Mouse (Mus musculus): ENCODE measurements around the gene Hexim1.
A peak's percentile ranks its signal among the peaks of the same experiment; 100 is the strongest.

Hexim1 gene

DNA sequence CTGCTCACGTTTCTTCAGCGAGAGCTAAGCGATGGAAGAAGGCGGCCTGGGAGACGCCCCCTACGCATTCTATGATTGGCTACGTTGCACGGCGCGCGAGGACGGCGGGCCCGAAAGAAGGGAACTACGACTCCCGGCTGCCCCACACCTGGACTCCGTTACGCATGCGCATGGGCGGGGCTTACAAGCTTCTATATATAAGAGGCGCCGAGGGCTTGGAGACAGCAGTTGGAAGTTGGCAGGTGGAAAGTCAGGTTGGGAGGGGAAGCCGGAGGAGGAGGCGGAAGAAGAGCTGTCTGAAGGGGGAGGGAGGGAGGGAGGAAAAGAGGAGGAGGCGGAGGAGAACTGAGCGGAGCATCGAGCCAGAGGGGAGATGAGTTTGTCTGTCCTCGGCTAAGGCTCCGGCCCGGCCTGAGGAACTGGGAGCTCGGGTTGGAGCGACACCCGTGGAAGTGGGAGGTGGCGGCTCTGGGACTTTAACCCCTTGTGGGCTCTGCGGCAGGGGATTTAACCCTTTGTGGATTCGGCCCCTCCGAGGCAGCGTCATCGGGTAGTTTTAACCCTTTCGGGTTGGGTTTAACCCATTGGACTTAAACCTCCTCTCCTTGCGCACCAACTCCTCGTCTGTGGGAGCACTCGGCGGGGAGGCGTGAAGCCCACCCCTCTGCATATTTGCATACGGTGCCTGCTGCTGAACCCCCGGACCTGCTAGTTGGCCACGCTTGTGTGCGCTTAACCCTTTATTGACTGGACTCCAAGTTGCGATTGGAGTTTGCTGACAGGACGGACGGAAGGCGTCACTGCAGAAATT, at the start of gene Hexim1:
Gene Hexim1 (plus strand): TSS at position 224 of the 811 bp plus-strand sequence.
- DNase-seq = peak; percentile 100

GRCm38 (mm10) chr11:103067051-103067361, 49.0 kb upstream of the Hexim1 start:
- DNase-seq = no peak

DNA sequence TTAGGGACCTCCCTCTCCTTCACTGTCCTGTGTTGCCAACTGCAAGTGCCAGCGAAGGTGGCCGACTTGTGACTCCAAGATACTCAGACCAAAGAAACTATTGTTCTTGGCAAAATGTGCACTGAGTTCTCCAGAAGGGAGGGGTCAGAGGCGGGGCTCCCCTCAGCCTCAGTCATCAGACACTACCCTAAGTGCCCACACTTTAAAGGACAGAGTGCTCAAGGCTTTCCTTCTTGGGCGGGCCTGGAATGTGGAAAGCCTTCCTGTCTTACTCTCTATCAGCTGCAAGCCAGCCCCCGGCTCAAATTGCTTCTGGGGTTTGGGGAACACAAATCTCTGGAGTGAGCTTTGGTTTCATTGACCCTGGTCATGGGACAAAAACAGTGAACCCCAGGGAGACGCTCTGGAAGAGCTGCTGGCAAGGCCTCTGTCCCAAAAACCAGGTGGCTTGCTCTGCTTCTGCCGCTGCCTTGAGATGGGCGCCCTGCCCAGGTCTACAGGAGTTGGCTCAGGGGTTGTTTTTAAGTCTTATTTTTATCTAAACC, 48.5 kb upstream of the Hexim1 start:
- no peak for DNase-seq

- no peak for DNase-seq
Measured at GRCm38 (mm10) chr11:103068272-103068671, 47.8 kb upstream of the Hexim1 start.

DNA sequence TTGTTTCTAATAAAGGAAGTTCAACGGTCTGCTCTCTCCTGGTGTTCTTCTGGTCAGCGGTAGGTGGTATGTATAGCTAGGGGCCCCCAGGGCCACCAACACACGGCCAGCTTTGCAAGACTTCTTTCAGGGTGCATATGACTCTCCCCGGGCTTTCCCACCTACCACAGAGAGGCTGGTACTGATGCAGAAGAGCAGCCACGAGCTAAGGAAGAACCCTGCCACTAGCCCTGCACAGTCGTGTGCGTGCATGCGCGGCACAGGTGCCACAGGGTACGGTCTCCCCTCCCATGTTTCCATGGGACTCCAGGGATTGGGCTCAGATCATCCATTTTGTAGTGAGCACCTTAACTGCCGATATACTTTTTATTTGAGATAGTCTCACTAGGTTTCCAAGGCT, 47.1 kb upstream of the Hexim1 start:
- DNase-seq = no peak

- DNase-seq = no peak
Measured at GRCm38 (mm10) chr11:103069731-103070130, 46.3 kb upstream of the Hexim1 start.

DNA sequence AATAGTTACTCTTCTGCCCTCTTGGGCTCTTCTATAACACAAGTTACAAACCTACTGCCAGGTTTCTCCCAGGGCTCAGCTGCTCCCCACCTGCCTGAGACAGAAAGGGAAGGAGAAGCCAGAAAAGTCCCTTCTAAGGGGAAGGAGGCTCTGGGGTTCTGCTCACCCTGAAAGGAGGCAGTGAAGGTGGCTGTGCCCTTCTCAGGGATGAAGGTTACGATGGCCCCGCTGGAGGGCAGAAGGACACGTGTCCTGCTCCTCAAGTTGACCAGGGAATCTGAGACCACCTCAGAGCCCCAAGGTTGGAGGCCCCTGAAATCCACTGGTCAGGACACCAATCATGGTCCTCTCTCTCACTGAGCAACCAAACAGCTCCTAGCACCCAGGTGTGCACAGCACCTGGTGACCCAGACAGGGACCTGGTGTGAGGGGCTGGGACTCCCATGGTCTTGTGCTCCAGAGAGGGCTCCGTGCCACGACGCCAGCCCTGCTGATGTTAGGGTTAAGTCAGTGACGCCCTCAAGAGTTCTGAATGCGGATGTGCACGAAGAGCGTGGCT, 45.6 kb upstream of the Hexim1 start:
- DNase-seq = no peak

DNA sequence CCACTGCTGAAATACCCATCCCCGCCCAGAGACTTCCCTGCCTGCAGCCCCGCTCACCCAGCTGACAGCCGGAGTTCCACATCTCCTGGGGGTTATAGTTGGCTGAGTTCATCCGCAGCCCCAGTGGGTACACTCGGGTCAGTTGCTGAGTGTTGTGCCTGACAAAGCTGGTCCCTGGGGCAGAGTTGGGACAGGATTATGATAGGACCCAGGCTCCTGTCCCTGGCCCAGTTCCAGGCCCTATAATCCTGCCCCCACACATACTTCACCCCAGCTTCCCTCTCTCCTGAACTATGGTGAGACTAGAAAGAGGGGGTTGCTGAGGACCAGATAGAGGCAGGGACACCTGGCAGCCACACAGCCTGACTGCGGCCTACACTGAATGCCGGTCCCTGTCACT, 42.4 kb upstream of the Hexim1 start:
- no peak for DNase-seq

DNA sequence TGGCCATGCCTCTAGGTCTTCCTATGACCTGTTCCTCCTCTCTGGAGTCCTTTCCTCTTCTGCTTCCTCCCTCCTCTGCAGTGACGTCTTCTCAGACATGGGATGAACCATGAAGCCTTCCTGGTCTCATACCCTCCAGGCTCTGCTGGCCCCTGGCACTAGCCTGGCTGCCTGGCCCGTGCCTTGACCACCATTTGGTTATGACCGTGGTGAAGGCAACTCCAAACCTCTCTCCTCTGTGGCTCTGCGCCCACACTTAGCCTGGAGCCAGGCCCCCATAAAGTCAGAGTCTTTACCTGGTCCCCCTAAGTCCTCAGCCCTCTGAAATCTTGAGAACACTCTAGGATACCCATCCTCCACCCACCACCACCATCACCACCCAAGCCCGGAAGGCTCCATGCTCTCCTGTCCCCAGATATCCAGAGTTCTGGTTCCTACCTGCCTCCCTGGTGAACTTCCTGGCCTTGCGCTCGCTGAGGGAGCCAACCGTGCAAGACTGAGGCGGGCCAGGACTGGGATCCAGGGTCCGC, 41.8 kb upstream of the Hexim1 start:
- DNase-seq = no peak

DNA sequence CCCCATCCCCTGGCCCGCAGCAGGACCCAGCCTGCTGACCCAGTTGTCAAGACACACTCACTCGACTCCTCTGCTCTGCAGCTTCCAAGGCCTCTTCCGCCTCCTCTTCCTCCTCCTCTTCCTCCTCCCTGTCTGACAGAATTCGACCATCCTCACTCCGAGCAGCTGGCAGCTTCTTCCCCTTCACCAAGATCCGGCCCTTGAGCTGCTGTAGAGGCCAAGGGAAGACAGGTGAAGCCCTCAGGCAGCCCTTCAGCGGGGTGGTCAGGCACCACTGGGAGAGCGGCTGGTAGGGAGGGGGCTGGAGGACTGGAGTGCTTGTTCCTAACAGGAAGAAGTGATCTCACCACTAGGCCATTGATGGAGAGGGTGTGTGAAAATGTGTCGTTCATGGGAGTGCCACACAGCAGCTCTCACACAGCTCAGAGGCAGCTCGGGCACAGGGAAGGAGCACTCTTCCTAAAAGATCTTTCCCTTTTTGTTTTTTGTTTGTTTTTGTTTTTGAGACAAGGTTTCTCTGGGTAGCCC, 41.2 kb upstream of the Hexim1 start:
- no peak for DNase-seq

GRCm38 (mm10) chr11:103076010-103076409, 40.0 kb upstream of the Hexim1 start:
- DNase-seq = no peak

- no peak for DNase-seq
Measured at GRCm38 (mm10) chr11:103076581-103076980, 39.5 kb upstream of the Hexim1 start.

DNA sequence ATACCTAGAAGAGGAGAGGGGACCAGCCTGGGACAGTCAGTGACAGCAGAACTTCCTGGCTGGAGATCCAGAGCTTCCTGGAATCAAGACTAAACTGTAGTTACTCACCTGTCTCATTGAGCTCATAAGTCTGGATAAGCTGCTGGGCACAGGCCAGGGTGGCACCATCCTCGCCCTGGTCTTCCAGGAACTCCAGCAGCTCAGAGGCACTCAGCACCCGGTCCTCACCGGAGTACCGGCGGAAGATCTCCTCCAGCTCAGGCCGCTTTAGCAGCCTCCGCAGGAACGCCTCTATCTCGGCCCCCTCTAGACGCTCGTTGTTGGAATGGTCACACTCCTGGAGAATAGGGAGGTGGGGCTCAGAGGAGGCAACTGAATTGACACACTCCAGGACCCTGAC, 37.9 kb upstream of the Hexim1 start:
- no peak for DNase-seq

- no peak for DNase-seq
Measured at GRCm38 (mm10) chr11:103080323-103081091, 35.5 kb upstream of the Hexim1 start.

DNA sequence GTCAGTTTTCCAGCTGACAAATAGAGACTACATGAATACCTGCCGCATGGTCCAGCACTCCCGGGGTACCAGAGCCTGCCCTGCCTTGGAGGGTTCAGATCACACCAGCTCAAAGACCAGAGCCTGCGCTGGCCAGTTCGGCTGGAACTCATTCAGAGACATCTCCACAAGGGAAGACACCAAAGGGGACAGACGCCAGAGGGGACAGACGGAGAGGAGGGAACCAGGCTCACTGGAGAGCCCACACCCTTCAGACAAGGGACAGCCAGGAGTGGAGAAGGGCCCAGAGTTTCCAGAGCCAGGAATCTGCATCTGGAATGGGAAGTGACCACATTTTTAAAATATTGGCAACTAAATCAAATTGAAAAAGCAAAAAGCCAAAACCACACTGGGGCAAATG, 34.4 kb upstream of the Hexim1 start:
- DNase-seq = no peak

DNA sequence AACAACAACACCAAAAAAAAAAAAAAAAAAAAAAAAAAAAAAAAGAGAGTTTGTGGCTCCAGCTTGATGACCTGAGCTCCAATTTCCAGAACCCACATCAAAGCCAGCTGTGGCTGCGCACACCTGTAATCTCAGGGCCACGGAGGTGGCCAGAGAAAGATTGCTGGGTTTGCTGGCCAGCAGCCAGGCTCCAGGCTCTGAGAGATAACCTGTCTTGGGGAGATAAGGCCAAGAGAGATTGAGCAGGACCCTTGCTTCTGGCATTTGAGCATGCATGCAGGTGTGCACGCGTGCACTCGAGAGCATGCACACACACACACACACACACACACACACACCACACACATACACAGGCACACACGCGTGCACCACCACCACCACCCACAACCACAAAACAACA, 22.7 kb upstream of the Hexim1 start:
- DNase-seq = no peak

DNA sequence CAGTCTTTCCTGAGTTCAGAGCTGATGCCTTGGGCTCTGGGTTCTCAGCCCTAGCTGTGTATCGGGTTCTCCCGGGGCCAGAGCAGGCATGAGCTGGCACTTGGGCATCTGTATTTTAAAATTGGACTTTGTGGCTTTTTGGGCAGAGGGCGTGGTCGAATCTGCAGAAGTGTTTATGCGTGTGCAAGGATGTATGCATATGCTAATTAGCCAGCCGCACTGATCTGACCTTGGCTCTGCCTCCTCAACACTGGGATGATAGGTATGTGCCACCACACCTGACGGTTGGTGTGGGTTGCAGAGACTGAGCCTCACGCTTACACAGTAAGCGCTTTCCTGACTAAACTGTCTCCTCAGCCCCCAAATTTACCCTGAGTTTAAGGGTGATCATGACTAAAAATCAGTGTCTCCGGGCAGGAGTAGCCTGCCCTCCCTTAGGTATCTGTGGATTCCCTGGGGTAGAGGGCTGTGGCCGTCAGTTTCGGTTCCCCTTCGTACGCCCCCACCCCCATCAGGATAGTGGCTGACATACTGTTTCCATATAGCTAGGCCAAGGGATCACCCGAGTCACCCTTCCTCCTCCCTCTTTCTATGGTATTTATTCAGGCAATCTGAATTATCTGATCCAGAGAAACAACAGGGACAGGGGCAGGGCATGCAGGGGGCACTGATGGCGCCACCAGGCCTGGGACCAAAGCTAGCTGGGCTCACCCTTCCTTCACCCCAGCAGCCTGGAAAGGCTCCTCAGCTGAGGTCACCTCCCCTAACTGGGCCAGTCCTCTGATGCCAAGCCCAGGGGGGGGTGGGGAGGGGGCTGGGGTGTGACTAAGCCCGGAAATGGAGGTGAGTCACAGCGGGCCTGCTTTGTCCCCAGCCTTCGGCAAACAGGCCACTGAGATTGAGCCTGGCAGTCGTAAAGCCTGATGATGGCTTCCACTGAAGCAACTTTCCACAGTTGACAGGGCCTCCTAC, 21.9 kb upstream of the Hexim1 start:
- no peak for DNase-seq

- DNase-seq = no peak
Measured at GRCm38 (mm10) chr11:103095107-103095670, 20.8 kb upstream of the Hexim1 start.

GRCm38 (mm10) chr11:103095801-103096200, 20.2 kb upstream of the Hexim1 start:
- no peak for DNase-seq

DNA sequence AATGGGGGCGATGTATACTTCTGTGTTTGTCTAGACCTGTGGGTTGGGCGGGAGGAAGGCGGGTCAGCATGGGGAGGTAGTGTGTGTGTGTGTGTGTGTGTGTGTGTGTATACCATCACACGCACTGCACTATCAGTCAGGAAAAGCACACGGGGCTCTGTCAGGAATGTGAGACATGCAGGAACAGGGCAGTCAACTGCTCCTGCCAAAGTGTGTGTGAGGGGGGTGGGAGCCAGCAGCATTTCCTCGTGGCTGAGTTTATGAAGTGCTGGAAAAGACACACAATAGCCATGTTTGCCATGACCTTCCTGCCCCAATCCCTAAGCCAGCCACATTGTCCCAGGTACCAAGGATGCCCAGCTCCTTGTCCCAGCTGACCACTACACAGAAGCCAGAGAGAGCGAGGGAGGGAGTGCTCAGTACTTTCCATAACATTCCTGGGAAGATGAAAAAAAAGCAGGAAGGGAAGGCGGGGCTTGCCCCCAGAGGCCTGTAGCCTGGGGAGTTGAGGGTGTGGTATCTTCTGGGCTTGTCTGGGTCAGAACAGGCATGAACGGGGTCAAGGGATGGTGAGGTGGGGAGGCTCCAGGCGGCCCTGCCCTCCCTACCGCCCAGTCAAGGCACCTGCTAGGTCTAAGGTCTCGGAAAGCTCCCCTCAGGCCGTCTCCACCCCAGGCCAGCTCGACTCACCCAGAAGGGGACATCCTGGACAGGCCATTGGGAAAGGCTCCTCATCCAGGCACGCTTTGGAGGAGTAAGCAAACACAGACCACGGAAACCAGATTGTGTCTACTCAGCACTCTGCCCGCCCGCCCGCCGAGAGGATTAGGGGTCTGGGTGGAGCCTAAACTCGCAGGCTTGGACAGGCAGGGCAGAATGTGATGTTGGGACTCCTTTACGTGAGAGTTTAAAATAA, 18.8 kb upstream of the Hexim1 start:
- DNase-seq = no peak

Measured in liver (tissue).